Mouse (Mus musculus): ENCODE results near the gene Nol4l. TPM values are rescaled to one million over a fixed set of nuclear protein-coding genes. Genes with fewer than 3 reads are reported as not detected.

The Nol4l gene
- polyA plus RNA-seq (2017; shearing (Covaris generic)) = 0.92 TPM

DNA sequence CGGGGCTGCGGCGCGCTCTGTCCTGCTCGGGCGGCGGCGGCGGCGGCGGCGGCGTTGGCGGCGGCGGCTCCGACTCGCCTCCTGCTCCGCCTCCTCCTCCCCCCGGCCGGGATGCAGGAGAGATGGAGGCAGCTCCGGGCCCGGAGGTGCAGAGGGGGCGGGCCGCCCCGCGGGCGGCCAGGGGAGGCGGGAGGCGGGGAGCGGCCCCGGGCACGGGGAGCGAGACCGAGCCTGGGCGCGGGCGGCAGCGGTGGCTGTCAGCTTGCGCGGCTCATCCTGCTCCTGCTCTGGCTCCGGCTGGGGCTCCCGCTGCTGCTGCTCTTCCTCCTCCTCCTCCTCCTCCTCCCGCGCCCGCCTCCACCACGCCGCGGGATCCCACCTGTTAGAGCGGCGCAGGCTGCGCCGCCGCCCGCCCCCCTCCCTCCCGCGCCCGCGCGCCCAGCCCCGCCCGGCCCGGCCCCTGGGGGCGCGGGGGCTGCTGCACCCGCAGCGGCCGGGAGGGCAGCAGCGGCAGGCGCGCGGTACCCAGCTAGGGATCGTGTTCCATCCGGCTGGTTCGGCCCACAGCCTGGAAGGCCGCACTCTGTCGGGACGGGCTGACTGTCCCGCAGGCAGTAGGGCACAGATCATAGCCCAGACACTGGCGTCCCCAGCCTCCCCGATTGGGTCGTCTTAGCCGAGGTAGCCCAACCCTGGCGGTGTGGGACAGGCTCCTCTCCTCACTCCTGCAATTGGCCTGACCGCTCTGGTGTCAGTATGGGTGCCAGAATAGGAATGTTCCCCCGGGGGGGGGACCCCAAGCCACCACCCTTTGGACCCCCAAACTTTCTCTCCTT lies at the start of gene Nol4l:
Gene Nol4l (minus strand): TSS at position 41 of the 836 bp plus-strand sequence.

DNA sequence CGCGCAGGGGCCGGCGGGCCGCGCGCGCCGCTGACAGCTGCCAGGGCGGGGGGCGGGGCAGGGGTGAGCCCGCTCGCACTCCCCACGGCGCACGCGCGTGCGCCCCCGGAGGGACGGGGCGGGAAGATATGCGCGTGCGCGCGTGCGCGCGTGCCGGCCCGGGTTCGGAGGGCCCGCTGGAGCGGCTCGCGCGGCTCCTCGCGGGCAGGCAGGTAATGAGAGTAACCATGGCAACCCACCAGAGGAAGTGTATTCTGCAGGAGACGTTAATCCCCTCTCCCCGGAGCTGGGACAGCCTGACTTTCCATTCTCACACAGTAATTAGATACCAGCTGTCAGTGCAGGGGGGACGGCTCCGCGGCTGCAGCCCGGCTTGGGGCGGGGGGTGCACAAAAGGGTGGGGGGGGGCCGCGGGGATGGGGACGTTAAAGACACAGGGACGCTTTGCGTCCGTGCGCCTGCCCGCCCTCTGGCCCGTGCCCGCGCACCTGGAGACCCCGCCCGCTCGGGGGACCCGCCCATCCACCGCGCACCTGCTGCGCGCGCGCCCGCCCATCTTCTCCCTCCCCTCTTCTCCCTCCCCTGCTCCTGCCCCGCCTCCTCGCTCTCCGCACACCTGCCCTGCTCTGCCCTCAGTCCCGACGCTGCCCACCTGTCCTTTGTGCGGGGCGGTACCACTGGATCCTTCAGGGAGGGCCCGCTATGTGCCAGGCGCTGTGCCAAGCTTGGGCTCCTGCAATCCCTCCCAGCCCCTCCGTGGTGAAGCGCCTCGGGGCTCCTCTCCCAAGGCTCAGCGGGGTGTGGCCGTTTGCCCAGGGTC lies 37.0 kb downstream of the Nol4l start, which contains the start of gene 4930404H24Rik:
Gene 4930404H24Rik (plus strand): TSS at position 218 of the 820 bp plus-strand sequence.

Other genes starting within 250 kb of the Nol4l start
- 9.4 TPM for gene Kif3b, start 238.6 kb downstream of the Nol4l start, polyA plus RNA-seq (2017; shearing (Covaris generic))
- gene Asxl1, start 184.1 kb downstream of the Nol4l start, polyA plus RNA-seq (2017; shearing (Covaris generic)) = 42.2 TPM
- not detected for gene 4930404H24Rik, start 37.2 kb downstream of the Nol4l start, polyA plus RNA-seq (2017; shearing (Covaris generic))
- 68.8 TPM for gene Commd7, start 102.8 kb upstream of the Nol4l start, polyA plus RNA-seq (2017; shearing (Covaris generic))
- 4.9 TPM for gene Dnmt3b, start 119.5 kb upstream of the Nol4l start, polyA plus RNA-seq (2017; shearing (Covaris generic))
- not detected for gene Dnmt3c, start 166.7 kb upstream of the Nol4l start, polyA plus RNA-seq (2017; shearing (Covaris generic))
- 231 TPM for gene Mapre1, start 211.3 kb upstream of the Nol4l start, polyA plus RNA-seq (2017; shearing (Covaris generic))
- not detected for gene Efcab8, start 250.0 kb upstream of the Nol4l start, polyA plus RNA-seq (2017; shearing (Covaris generic))